Mouse (Mus musculus) lung, postnatal 0 days (tissue): ENCODE measurements around the gene Gm49711. TPM values are rescaled to one million over a fixed set of nuclear protein-coding genes. Genes with fewer than 3 reads are reported as not detected.
A peak's percentile ranks its signal among the peaks of the same experiment; 100 is the strongest.

Experiments
- ATAC-seq: fragments of 200-750 bp; cut with Nextera tagmentation; 2 replicates; pipeline ENCODE4 v1.8.0; 2017; ENCODE audit warnings: moderate library complexity
- DNase-seq: peaks from one replicate; pipeline ENCODE4 v3.0.0-alpha.2; 2016; ENCODE audit warnings: low spot score
- H3K27ac ChIP-seq: fragments of 300-500 bp; sonication (generic); 2 replicates; pipeline ENCODE4 v1.5.1; 2014; ENCODE audit warnings: antibody characterized with exemption, mild to moderate bottlenecking, low read length, mixed read lengths
- H3K27me3 ChIP-seq: fragments of 300-500 bp; sonication (generic); replicated peaks from 2 replicates; pipeline ENCODE4 v1.6.1; 2014; ENCODE audit warnings: low read length, mixed read lengths; ENCODE audit not compliant: insufficient read depth
- H3K36me3 ChIP-seq: fragments of 300-500 bp; sonication (generic); 2 replicates; pipeline ENCODE4 v1.6.1; 2014; ENCODE audit warnings: low read length, mixed read lengths; ENCODE audit not compliant: insufficient read depth
- H3K4me1 ChIP-seq: fragments of 300-500 bp; sonication (generic); 2 replicates; pipeline ENCODE4 v1.6.1; 2014; ENCODE audit warnings: antibody characterized with exemption, low read depth, low read length, mixed read lengths; ENCODE audit not compliant: insufficient read depth
- H3K4me2 ChIP-seq: fragments of 300-500 bp; sonication (generic); replicated peaks from 2 replicates; pipeline ENCODE4 v1.6.1; 2014; ENCODE audit warnings: low read depth, mild to moderate bottlenecking, low read length, moderate library complexity, mixed read lengths
- H3K4me3 ChIP-seq: fragments of 300-500 bp; sonication (generic); 2 replicates; pipeline ENCODE4 v1.5.1; 2014; ENCODE audit warnings: low read depth, low read length
- H3K9ac ChIP-seq: fragments of 300-500 bp; sonication (generic); replicated peaks from 2 replicates; pipeline ENCODE4 v1.6.1; 2014; ENCODE audit warnings: low read depth, mild to moderate bottlenecking
- H3K9me3 ChIP-seq: fragments of 300-500 bp; sonication (generic); 2 replicates; pipeline ENCODE4 v1.6.1; 2016; ENCODE audit warnings: low read length, mixed read lengths
- CTCF ChIP-seq: IDR thresholded peaks from 2 replicates; pipeline ENCODE4 v1.5.1; 2016; ENCODE audit warnings: antibody characterized with exemption, mild to moderate bottlenecking
- EP300 ChIP-seq: IDR thresholded peaks from 2 replicates; pipeline ENCODE4 v1.6.1; 2016; ENCODE audit warnings: antibody characterized with exemption, mild to moderate bottlenecking, control low read depth
- WGBS: fragments of 180-500 bp; shearing (Covaris S2); extraction: QIAGEN DNeasy Blood & Tissue Kit; methylation state at CpG from one replicate; pipeline ENCODE4 v1.1.7; 2014; 5-methylcytosine and 5-hydroxymethylcytosine counted together
- polyA plus RNA-seq: library from polyadenylated mRNA; unstranded; fragments of >200 nt; fragmentation: Nextera tagmentation; extraction: Ambion mirVana; gene quantifications from 2 replicates; pipeline ENCODE4 v1.2.1, GENCODE M21; 2015

Gene Gm49711
- polyA plus RNA-seq, 1 experiment from 2014 or later = 0.11 TPM

- H3K36me3 ChIP-seq = no peaks in the 10 kb centered on the region
- 73% methylated on average over 4 of the region's 4 CpGs for WGBS
Measured at GRCm38 (mm10) chr16:92150975-92151374, 92.9 kb downstream of the Gm49711 start.

GRCm38 (mm10) chr16:92158021-92158455 lies 99.9 kb downstream of the Gm49711 start:
- peak; percentile 76 for ATAC-seq
- Histone ChIP-seq H3K4me2 (peak overlapping the region; percentile 85), H3K9ac (peak overlapping the region; percentile 26; the same call in 1 of the 2 replicates), H3K36me3 (no peaks in the 10 kb centered on the region), H3K4me3 (peak overlapping the region; percentile 38), H3K27ac (peak overlapping the region; percentile 85), H3K27me3 (no peaks in the 10 kb centered on the region), H3K9me3 (no peaks in the 10 kb centered on the region), H3K4me1 (0 out of 2 replicates have a peak, but pooled peaks cover 4% of the 10 kb centered on the region)
- TF ChIP-seq CTCF (no peak), EP300 (0 out of 2 replicates have a peak, but pooled peaks have one; percentile 0)
- WGBS = 4% methylated on average over 14 of the region's 14 CpGs
- peak; percentile 85 for DNase-seq

More at GRCm38 (mm10) chr16:92150975-92151374, 92.9 kb downstream of the Gm49711 start:
- H3K4me3 ChIP-seq = no peak overlapping the region
- H3K27me3 ChIP-seq = no peaks in the 10 kb centered on the region
- DNase-seq (no peak), ATAC-seq (no peak)
- H3K27ac ChIP-seq = no peak overlapping the region
- no peaks in the 10 kb centered on the region for H3K9me3 ChIP-seq
- no peaks in the 10 kb centered on the region for H3K4me1 ChIP-seq
- H3K4me2 ChIP-seq = no peak overlapping the region
- TF ChIP-seq EP300 (no peak), CTCF (no peak)
- H3K9ac ChIP-seq = no peak overlapping the region

- DNase-seq (peak; percentile 88), ATAC-seq (peak; percentile 96)
- Histone ChIP-seq H3K9me3 (no peaks in the 10 kb centered on the region), H3K27me3 (no peaks in the 10 kb centered on the region), H3K36me3 (no peaks in the 10 kb centered on the region), H3K4me3 (peak overlapping the region; percentile 38), H3K4me2 (peak overlapping the region; percentile 85), H3K4me1 (0 out of 2 replicates have a peak, but pooled peaks cover 4% of the 10 kb centered on the region), H3K27ac (peak overlapping the region; percentile 85), H3K9ac (peak overlapping the region; percentile 26; the same call in 1 of the 2 replicates)
- WGBS = 3% methylated on average over 29 of the region's 30 CpGs
- TF ChIP-seq CTCF (no peak), EP300 (peak; percentile 71; the same call in 1 of the 2 replicates)
Measured at GRCm38 (mm10) chr16:92158461-92159091, 100.5 kb downstream of the Gm49711 start.

DNA sequence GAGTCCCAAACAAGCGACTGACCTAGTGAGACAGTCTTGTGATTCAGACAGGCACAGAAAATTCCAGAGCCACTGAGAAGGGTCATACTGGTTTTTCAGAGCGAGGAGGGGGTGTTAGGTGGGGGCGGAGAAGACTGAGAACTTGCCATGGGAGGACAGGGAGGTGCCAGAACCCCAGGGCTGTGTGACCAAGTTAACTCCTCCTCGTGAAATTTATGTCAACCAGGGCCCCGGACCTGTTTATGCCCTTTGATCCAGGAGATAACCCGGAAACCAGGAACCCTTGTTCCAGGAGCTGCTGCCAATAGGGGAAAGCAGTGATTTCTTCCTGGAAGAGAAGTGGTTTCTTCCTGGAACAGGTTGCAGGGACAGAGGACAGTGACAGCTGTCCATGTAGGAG lies 101.0 kb downstream of the Gm49711 start:
- Histone ChIP-seq H3K27ac (peak overlapping the region; percentile 85), H3K4me2 (peak overlapping the region; percentile 85), H3K9ac (peak overlapping the region; percentile 26; the same call in 1 of the 2 replicates), H3K27me3 (no peaks in the 10 kb centered on the region), H3K9me3 (no peaks in the 10 kb centered on the region), H3K36me3 (no peaks in the 10 kb centered on the region), H3K4me1 (0 out of 2 replicates have a peak, but pooled peaks cover 4% of the 10 kb centered on the region), H3K4me3 (peak overlapping the region; percentile 38)
- WGBS = 20% methylated on average over 6 of the region's 6 CpGs
- ATAC-seq = peak; percentile 19
- DNase-seq = no peak
- TF ChIP-seq EP300 (no peak), CTCF (no peak)

DNA sequence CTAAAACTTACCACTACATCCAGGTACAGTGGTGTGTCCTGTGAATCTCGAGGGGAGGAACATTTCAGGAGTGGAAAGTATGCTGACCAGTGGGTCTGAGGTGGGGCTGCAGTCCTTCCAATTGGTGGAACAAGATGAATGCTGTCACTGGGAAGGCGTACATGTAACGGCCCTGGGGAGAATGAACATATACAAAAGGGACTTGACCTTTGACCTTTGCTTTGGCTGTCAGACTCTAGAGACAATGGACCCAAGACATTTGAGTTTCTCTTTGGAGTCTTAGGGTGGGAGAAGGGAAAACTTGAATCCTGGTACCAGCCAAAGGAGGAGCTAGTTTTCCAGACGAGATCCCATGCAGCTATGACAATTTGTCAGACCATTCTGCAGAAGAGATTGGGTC lies 104.2 kb downstream of the Gm49711 start:
- Histone ChIP-seq H3K4me3 (no peak overlapping the region), H3K9ac (no peak overlapping the region), H3K4me1 (0 out of 2 replicates have a peak, but pooled peaks cover 4% of the 10 kb centered on the region), H3K36me3 (no peaks in the 10 kb centered on the region), H3K27ac (no peak overlapping the region), H3K4me2 (no peak overlapping the region), H3K9me3 (no peaks in the 10 kb centered on the region), H3K27me3 (no peaks in the 10 kb centered on the region)
- ATAC-seq (no peak), DNase-seq (no peak)
- WGBS = 76% methylated on average over 4 of the region's 4 CpGs
- TF ChIP-seq CTCF (no peak), EP300 (no peak)

- Histone ChIP-seq H3K9me3 (no peaks in the 10 kb centered on the region), H3K36me3 (no peaks in the 10 kb centered on the region), H3K9ac (no peak overlapping the region), H3K27me3 (no peaks in the 10 kb centered on the region), H3K27ac (peak overlapping the region; percentile 26; the same call in 1 of the 2 replicates), H3K4me1 (no peaks in the 10 kb centered on the region), H3K4me3 (no peak overlapping the region), H3K4me2 (no peak overlapping the region)
- DNase-seq = peak; percentile 21
- 59% methylated on average over 4 of the region's 4 CpGs for WGBS
- no peak for TF ChIP-seq EP300
- no peak for TF ChIP-seq CTCF
- peak; percentile 49 for ATAC-seq
Measured at GRCm38 (mm10) chr16:92163545-92163944, 105.4 kb downstream of the Gm49711 start.
